Mouse (Mus musculus) MEL (cell line): ENCODE measurements around the gene Gm49361. TPM values are rescaled to one million over a fixed set of nuclear protein-coding genes. Genes with fewer than 3 reads are reported as not detected.
A peak's percentile ranks its signal among the peaks of the same experiment; 100 is the strongest.

ENCODE experiments used
- DNase-seq: peaks from one replicate; pipeline ENCODE4 v3.0.0; 2011; ENCODE audit warnings: low read depth, low spot score
- H3K27ac ChIP-seq: 2 replicates; pipeline ENCODE4 v1.5.1; 2012; ENCODE audit warnings: low read depth, mild to moderate bottlenecking, control low read depth, low read length, moderate library complexity; ENCODE audit not compliant: control insufficient read depth
- H3K27me3 ChIP-seq, 2 experiments: fragments of 150-350 bp in 1 of 2; sonication (generic) in 1 of 2; 2 replicates each; pipeline ENCODE4 v1.6.1; 2012; ENCODE audit warnings: low read length in 2 of 2, mild to moderate bottlenecking in 2 of 2, improper control_type of control experiment in 1 of 2, moderate library complexity in 1 of 2; ENCODE audit not compliant: insufficient read depth in 2 of 2, control insufficient read depth in 1 of 2
- H3K36me3 ChIP-seq, 2 experiments: 2 replicates each; pipeline ENCODE4 v1.6.1; 2012 to 2014; ENCODE audit warnings: low read length in 2 of 2, improper control_type of control experiment in 1 of 2, inconsistent platforms in 1 of 2, mild to moderate bottlenecking in 1 of 2; ENCODE audit not compliant: insufficient read depth in 2 of 2, control insufficient read depth in 1 of 2
- H3K4me1 ChIP-seq, 2 experiments: fragments of 150-350 bp in 1 of 2; sonication (generic) in 1 of 2; 2 replicates each; pipeline ENCODE4 v1.6.1; 2012; ENCODE audit warnings: low read length in 2 of 2, improper control_type of control experiment in 1 of 2, mild to moderate bottlenecking in 1 of 2; ENCODE audit not compliant: insufficient read depth in 2 of 2, control insufficient read depth in 1 of 2
- H3K4me3 ChIP-seq, 2 experiments: fragments of 150-350 bp in 1 of 2; sonication (generic) in 1 of 2; 2 replicates each; pipeline ENCODE4 v1.5.1; 2012; ENCODE audit warnings: low read depth in 2 of 2, low read length in 2 of 2, mild to moderate bottlenecking in 2 of 2, moderate library complexity in 2 of 2, control low read depth in 1 of 2, improper control_type of control experiment in 1 of 2; ENCODE audit not compliant: control insufficient read depth in 1 of 2, insufficient read depth in 1 of 2
- H3K79me2 ChIP-seq: 2 replicates; pipeline ENCODE4 v1.6.1; 2012; ENCODE audit warnings: mild to moderate bottlenecking, low read length, moderate library complexity; ENCODE audit not compliant: control insufficient read depth, poor library complexity, insufficient read depth
- H3K9ac ChIP-seq: 2 replicates; pipeline ENCODE4 v1.6.1; 2012; ENCODE audit warnings: low read depth, mild to moderate bottlenecking, control low read depth, low read length, moderate library complexity; ENCODE audit not compliant: control insufficient read depth, poor library complexity, severe bottlenecking
- H3K9me3 ChIP-seq: fragments of 150-350 bp; sonication (generic); replicated peaks from 2 replicates; pipeline ENCODE4 v1.6.1; 2012; ENCODE audit warnings: mild to moderate bottlenecking, low read length, improper control_type of control experiment, moderate library complexity; ENCODE audit not compliant: insufficient read depth
- BHLHE40 ChIP-seq: IDR thresholded peaks from 2 replicates; pipeline ENCODE4 v1.6.1; 2012; ENCODE audit warnings: low read depth, mild to moderate bottlenecking, inconsistent platforms, low read length, improper control_type of control experiment, borderline replicate concordance
- CHD1 ChIP-seq: IDR thresholded peaks from 2 replicates; pipeline ENCODE4 v1.6.1; 2012; ENCODE audit warnings: low read depth, mild to moderate bottlenecking, inconsistent platforms, low read length, improper control_type of control experiment
- CHD2 ChIP-seq: IDR thresholded peaks from 2 replicates; pipeline ENCODE4 v1.6.1; 2011; ENCODE audit warnings: low read length, improper control_type of control experiment
- CTCF ChIP-seq, 3 experiments: IDR thresholded peaks in 2 of 3; conservative IDR thresholded peaks in 1 of 3; 2 replicates each; pipeline ENCODE4 v1.5.1; 2011 to 2012; ENCODE audit warnings: low read length in 3 of 3, low read depth in 2 of 3, mild to moderate bottlenecking in 2 of 3, improper control_type of control experiment in 1 of 3, inconsistent platforms in 1 of 3, mixed read lengths in 1 of 3, moderate library complexity in 1 of 3; ENCODE audit not compliant: control insufficient read depth in 1 of 3, insufficient read depth in 1 of 3, poor library complexity in 1 of 3, severe bottlenecking in 1 of 3
- ELF1 ChIP-seq: IDR thresholded peaks from 2 replicates; pipeline ENCODE4 v1.6.1; 2014; ENCODE audit warnings: low read depth, mild to moderate bottlenecking, inconsistent platforms, low read length, improper control_type of control experiment, moderate library complexity
- EP300 ChIP-seq, 2 experiments: IDR thresholded peaks; 2 replicates each; pipeline ENCODE4 v1.6.1; 2011; ENCODE audit warnings: improper control_type of control experiment in 2 of 2, low read length in 2 of 2, low read depth in 1 of 2, mild to moderate bottlenecking in 1 of 2
- ETS1 ChIP-seq: IDR thresholded peaks from 2 replicates; pipeline ENCODE4 v1.6.1; 2012; ENCODE audit warnings: low read depth, mild to moderate bottlenecking, inconsistent platforms, low read length, improper control_type of control experiment, moderate library complexity
- GABPA ChIP-seq: IDR thresholded peaks from 2 replicates; pipeline ENCODE4 v1.6.1; 2012; ENCODE audit warnings: low read depth, mild to moderate bottlenecking, inconsistent platforms, low read length, improper control_type of control experiment, moderate library complexity
- GATA1 ChIP-seq: IDR thresholded peaks from 2 replicates; pipeline ENCODE4 v1.6.1; 2011; ENCODE audit warnings: low read depth, low read length, improper control_type of control experiment
- HCFC1 ChIP-seq: IDR thresholded peaks from 2 replicates; pipeline ENCODE4 v1.6.1; 2012; ENCODE audit warnings: low read depth, mild to moderate bottlenecking, inconsistent platforms, low read length, improper control_type of control experiment, moderate library complexity
- JUND ChIP-seq: IDR thresholded peaks from 2 replicates; pipeline ENCODE4 v1.6.1; 2011; ENCODE audit warnings: low read depth, mild to moderate bottlenecking, improper control_type of control experiment, low read length
- KAT2A ChIP-seq: conservative IDR thresholded peaks from 2 replicates; pipeline ENCODE4 v1.6.1; 2012; ENCODE audit warnings: low read depth, low read length, improper control_type of control experiment, inconsistent platforms
- MAFK ChIP-seq: IDR thresholded peaks from 2 replicates; pipeline ENCODE4 v1.6.1; 2011; ENCODE audit warnings: low read depth, mild to moderate bottlenecking, low read length, improper control_type of control experiment, borderline replicate concordance
- MAX ChIP-seq: IDR thresholded peaks from 2 replicates; pipeline ENCODE4 v1.6.1; 2011; ENCODE audit warnings: low read length, improper control_type of control experiment
- MAZ ChIP-seq: IDR thresholded peaks from 2 replicates; pipeline ENCODE4 v1.6.1; 2012; ENCODE audit warnings: low read depth, mild to moderate bottlenecking, inconsistent platforms, low read length, improper control_type of control experiment
- MEF2A ChIP-seq: IDR thresholded peaks from 2 replicates; pipeline ENCODE4 v1.6.1; 2014; ENCODE audit warnings: low read depth, mild to moderate bottlenecking, inconsistent platforms, low read length, improper control_type of control experiment; ENCODE audit not compliant: poor library complexity, insufficient replicate concordance, severe bottlenecking; ENCODE audit errors: extremely low read depth
- MXI1 ChIP-seq: IDR thresholded peaks from 2 replicates; pipeline ENCODE4 v1.6.1; 2011; ENCODE audit warnings: mild to moderate bottlenecking, low read depth, low read length, improper control_type of control experiment
- MYB ChIP-seq: IDR thresholded peaks from 2 replicates; pipeline ENCODE4 v1.6.1; 2011; ENCODE audit warnings: mild to moderate bottlenecking, low read depth, low read length, improper control_type of control experiment
- MYC ChIP-seq: IDR thresholded peaks from 2 replicates; pipeline ENCODE4 v1.6.1; 2011; ENCODE audit warnings: low read depth, mild to moderate bottlenecking, low read length, improper control_type of control experiment, moderate library complexity
- NELFE ChIP-seq: IDR thresholded peaks from 2 replicates; pipeline ENCODE4 v1.6.1; 2011; ENCODE audit warnings: low read depth, low read length, improper control_type of control experiment
- NRF1 ChIP-seq: IDR thresholded peaks from 2 replicates; pipeline ENCODE4 v1.6.1; 2014; ENCODE audit warnings: low read depth, mild to moderate bottlenecking, inconsistent platforms, low read length, improper control_type of control experiment, moderate library complexity; ENCODE audit not compliant: poor library complexity, insufficient read depth, severe bottlenecking
- POLR2A ChIP-seq, 2 experiments: IDR thresholded peaks; 2 replicates each; pipeline ENCODE4 v1.6.1; 2011 to 2012; ENCODE audit warnings: low read length in 2 of 2, mild to moderate bottlenecking in 2 of 2, control low read depth in 1 of 2, improper control_type of control experiment in 1 of 2, low read depth in 1 of 2, moderate library complexity in 1 of 2; ENCODE audit not compliant: control insufficient read depth in 1 of 2, insufficient read depth in 1 of 2, poor library complexity in 1 of 2
- POLR2AphosphoS2 ChIP-seq: IDR thresholded peaks from 2 replicates; pipeline ENCODE4 v1.6.1; 2011; ENCODE audit warnings: low read length, improper control_type of control experiment
- POLR2AphosphoS5 ChIP-seq: IDR thresholded peaks from 2 replicates; pipeline ENCODE4 v1.6.1; 2012; ENCODE audit warnings: low read depth, borderline replicate concordance, mild to moderate bottlenecking, inconsistent platforms, low read length, moderate library complexity, mixed read lengths
- RAD21 ChIP-seq: IDR thresholded peaks from 2 replicates; pipeline ENCODE4 v1.6.1; 2011; ENCODE audit warnings: mild to moderate bottlenecking, low read depth, low read length, improper control_type of control experiment
- RCOR1 ChIP-seq: IDR thresholded peaks from 2 replicates; pipeline ENCODE4 v1.6.1; 2012; ENCODE audit warnings: low read depth, mild to moderate bottlenecking, inconsistent platforms, low read length, improper control_type of control experiment
- SIN3A ChIP-seq: IDR thresholded peaks from 2 replicates; pipeline ENCODE4 v1.6.1; 2012; ENCODE audit warnings: low read length, improper control_type of control experiment, inconsistent platforms
- SMC3 ChIP-seq: IDR thresholded peaks from 2 replicates; pipeline ENCODE4 v1.6.1; 2011; ENCODE audit warnings: low read depth, low read length, improper control_type of control experiment
- TAL1 ChIP-seq: IDR thresholded peaks from 2 replicates; pipeline ENCODE4 v1.6.1; 2012; ENCODE audit warnings: mild to moderate bottlenecking, inconsistent platforms, low read length, moderate library complexity, mixed read lengths
- TBP ChIP-seq: IDR thresholded peaks from 2 replicates; pipeline ENCODE4 v1.8.0; 2011; ENCODE audit warnings: low read depth, low read length, improper control_type of control experiment
- TCF12 ChIP-seq: IDR thresholded peaks from 2 replicates; pipeline ENCODE4 v1.6.1; 2014; ENCODE audit warnings: low read depth, mild to moderate bottlenecking, inconsistent platforms, low read length, improper control_type of control experiment, moderate library complexity
- UBTF ChIP-seq: IDR thresholded peaks from 2 replicates; pipeline ENCODE4 v1.6.1; 2012; ENCODE audit warnings: low read depth, mild to moderate bottlenecking, inconsistent platforms, low read length, improper control_type of control experiment, moderate library complexity, borderline replicate concordance; ENCODE audit not compliant: insufficient read depth
- USF1 ChIP-seq: IDR thresholded peaks from 2 replicates; pipeline ENCODE4 v1.6.1; 2014; ENCODE audit warnings: low read depth, mild to moderate bottlenecking, inconsistent platforms, low read length, improper control_type of control experiment, moderate library complexity
- USF2 ChIP-seq, 2 experiments: IDR thresholded peaks; 2 replicates each; pipeline ENCODE4 v1.6.1; 2011 to 2012; ENCODE audit warnings: improper control_type of control experiment in 2 of 2, low read length in 2 of 2, borderline replicate concordance in 1 of 2, inconsistent platforms in 1 of 2, low read depth in 1 of 2, mild to moderate bottlenecking in 1 of 2; ENCODE audit not compliant: insufficient read depth in 1 of 2
- ZC3H11A ChIP-seq: IDR thresholded peaks from 2 replicates; pipeline ENCODE4 v1.6.1; 2012; ENCODE audit warnings: low read depth, mild to moderate bottlenecking, inconsistent platforms, low read length, improper control_type of control experiment
- ZKSCAN1 ChIP-seq: IDR thresholded peaks from 2 replicates; pipeline ENCODE4 v1.6.1; 2012; ENCODE audit warnings: low read depth, mild to moderate bottlenecking, inconsistent platforms, low read length, improper control_type of control experiment, moderate library complexity
- ZMIZ1 ChIP-seq: IDR thresholded peaks from 2 replicates; pipeline ENCODE4 v1.6.1; 2012; ENCODE audit warnings: low read depth, mild to moderate bottlenecking, inconsistent platforms, low read length, improper control_type of control experiment, moderate library complexity
- ZNF384 ChIP-seq: IDR thresholded peaks from 2 replicates; pipeline ENCODE4 v1.6.1; 2012; ENCODE audit warnings: low read depth, mild to moderate bottlenecking, inconsistent platforms, low read length, improper control_type of control experiment
- polyA plus RNA-seq, 2 experiments: library from polyadenylated mRNA; stranded (reverse) in 1 of 2; unstranded in 1 of 2; fragments of >175 nt in 1 of 2; fragments of >200 nt in 1 of 2; gene quantifications; 2 replicates each; pipeline versions ENCODE4 v1.2.1 to v1.2.4; 2012; ENCODE audit warnings: low replicate concordance in 2 of 2, low read depth in 1 of 2; ENCODE audit not compliant: insufficient read length in 2 of 2, insufficient read depth in 1 of 2, missing spikeins in 1 of 2
- total RNA-seq: library from RNA; depleted of rRNA; stranded (reverse); fragments of 300-350 nt; gene quantifications from 2 replicates; pipeline ENCODE4 v1.2.3, GENCODE M21; 2012

Gm49361 gene
- total and polyA plus RNA-seq, 3 experiments = not detected

- Histone ChIP-seq H3K27ac (no peak overlapping the region), H3K4me3 (no peak overlapping the region), H3K9me3 (no peaks in the 10 kb centered on the region), H3K4me1 (peaks cover 5% of the 10 kb centered on the region in 2 experiments; a peak in 3 of 4 replicates), H3K36me3 (peaks cover 18 to 28% of the 10 kb centered on the region in 2 experiments), H3K27me3 (no peaks in the 10 kb centered on the region), H3K9ac (no peak overlapping the region), H3K79me2 (peaks cover 30% of the 10 kb centered on the region)
- peak; percentile 43 for DNase-seq
- TF ChIP-seq USF2 (IDR thresholded peaks at IDR 0.05; ENCODE audit: borderline replicate concordance in 1 of 2, insufficient read depth in 1 of 2, low read depth in 1 of 2, low read length in 2 of 2) (no peak), USF1 (no peak), TAL1 (no peak), POLR2AphosphoS2 (no peak), MAZ (no peak), ELF1 (no peak), POLR2AphosphoS5 (no peak), KAT2A (no peak), ZKSCAN1 (no peak), UBTF (no peak), MYC (no peak), NELFE (no peak), POLR2A (IDR thresholded peaks at IDR 0.05; ENCODE audit: control insufficient read depth in 1 of 2, insufficient read depth in 1 of 2, low read depth in 1 of 2, low read length in 2 of 2, poor library complexity in 1 of 2) (no peak), CTCF (IDR thresholded peaks at IDR 0.05 in 2 of 3, conservative IDR thresholded peaks at IDR 0.05 in 1 of 3; ENCODE audit: control insufficient read depth in 1 of 3, insufficient read depth in 1 of 3, low read depth in 2 of 3, low read length in 3 of 3, poor library complexity in 1 of 3, severe bottlenecking in 1 of 3) (no peak), HCFC1 (no peak), RCOR1 (peak; percentile 79), EP300 (IDR thresholded peaks at IDR 0.05; ENCODE audit: low read depth in 1 of 2, low read length in 2 of 2) (peak in 1 of 2 experiments; percentile 63; a peak in 2 of 4 replicates), MAX (no peak), MXI1 (peak; percentile 52), TCF12 (no peak), BHLHE40 (no peak), RAD21 (no peak), SMC3 (no peak), GATA1 (peak; percentile 71; the same call in 1 of the 2 replicates), MAFK (no peak), GABPA (no peak), MEF2A (no peak), JUND (no peak), CHD2 (no peak; the same call in 1 of the 2 replicates), ETS1 (no peak), TBP (no peak), CHD1 (no peak), ZMIZ1 (no peak), ZC3H11A (no peak), ZNF384 (no peak), MYB (no peak), SIN3A (0 out of 2 replicates have a peak, but pooled peaks have one; percentile 26), NRF1 (no peak)
Measured at GRCm38 (mm10) chr14:57646155-57646554, 99.7 kb downstream of the Gm49361 start.
